10 mouse cellular contexts compared by ENCODE assay signal in genomic region chr12:69634761-69635160, GRCm38 (mm10). TPM values are rescaled to one million over a fixed set of nuclear protein-coding genes. Genes with fewer than 3 reads are reported as not detected.
DNase-seq lines count a peak whose midpoint lies in the region; ATAC-seq and TF ChIP-seq lines count a peak whose summit lies in the region.
"Had no signal": no experiment of that assay in that cellular context is flagged by ENCODE, and none has a peak within 500 bp of the region (broad histone marks: within the 10 kb centered on the region; RNA-seq: fewer than 3 reads in every experiment).

No protein-coding gene starts in this region.

- DNase-seq in adrenal gland, postnatal 14 days, result peak; percentile 25
- DNase-seq in adrenal gland, postnatal 4 days (ENCODE audit: low spot score in 2 of 2), result no peak
- DNase-seq in liver, embryonic 14.5 days (ENCODE audit: low read depth in 3 of 3, low spot score in 3 of 3), result peak in 1 of 3 experiments; percentile 9
- no peak for DNase-seq in liver, embryonic 11.5 days (ENCODE audit: low spot score)
- no peak for DNase-seq in lung, adult 2 months
- DNase-seq in thymus, postnatal 10 days (ENCODE audit: low spot score in 2 of 2), result peak; percentile 46 to 58
- DNase-seq in gastrocnemius, postnatal 4 days (ENCODE audit: low spot score in 2 of 2), result no peak

- no peaks in the 10 kb centered on the region for H3K27me3 ChIP-seq in liver, embryonic 14.5 days (ENCODE audit: control insufficient read depth, insufficient read depth, low read length)
- no peaks in the 10 kb centered on the region for H3K27me3 ChIP-seq in liver, embryonic 11.5 days (replicated peaks; ENCODE audit: control insufficient read depth, insufficient read depth, low read length)
- H3K27me3 ChIP-seq in forebrain, embryonic 15.5 days, result no peaks in the 10 kb centered on the region

- no peaks in the 10 kb centered on the region for H3K4me1 ChIP-seq in liver, embryonic 14.5 days (replicated peaks; ENCODE audit: control insufficient read depth in 2 of 2, insufficient read depth in 2 of 2, low read length in 1 of 2)
- no peaks in the 10 kb centered on the region for H3K4me1 ChIP-seq in liver, embryonic 11.5 days (replicated peaks; ENCODE audit: control insufficient read depth, insufficient read depth, low read length)
- no peaks in the 10 kb centered on the region for H3K4me1 ChIP-seq in lung, adult 2 months (ENCODE audit: control insufficient read depth, insufficient read depth, low read length)
- H3K4me1 ChIP-seq in forebrain, embryonic 15.5 days, result no peaks in the 10 kb centered on the region

- peak; percentile 58 for TF ChIP-seq CTCF in liver, embryonic 14.5 days (IDR thresholded peaks at IDR 0.05; ENCODE audit: low read depth)
- TF ChIP-seq CTCF in lung, adult 2 months (IDR thresholded peaks at IDR 0.05; ENCODE audit: insufficient read depth, low read length), result 0 out of 2 replicates have a peak, but pooled peaks have one; percentile 7

- ATAC-seq in liver, embryonic 14.5 days (ENCODE audit: insufficient read depth), result no peak
- no peak for ATAC-seq in liver, embryonic 11.5 days (replicated peaks; ENCODE audit: low FRiP score)
- ATAC-seq in forebrain, embryonic 15.5 days (replicated peaks), result no peak

- 62% methylated on average over 3 of the region's 3 CpGs for WGBS in liver, embryonic 14.5 days (ENCODE audit: insufficient replicate concordance)
- WGBS in liver, embryonic 11.5 days, result 79% methylated on average over 3 of the region's 3 CpGs
- WGBS in lung, adult 2 months, result 98% methylated on average over 3 of the region's 3 CpGs
- WGBS in forebrain, embryonic 15.5 days, result 87% methylated on average over 3 of the region's 3 CpGs

- peaks cover 4% of the 10 kb centered on the region for H3K36me3 ChIP-seq in liver, embryonic 14.5 days (replicated peaks; ENCODE audit: control insufficient read depth, insufficient read depth, low read depth)
- no peaks in the 10 kb centered on the region; the same call in 1 of the 2 replicates for H3K36me3 ChIP-seq in liver, embryonic 11.5 days (ENCODE audit: control insufficient read depth, insufficient read depth, low read length)
- H3K36me3 ChIP-seq in forebrain, embryonic 15.5 days, result peaks cover 14% of the 10 kb centered on the region

- H3K9ac ChIP-seq in liver, embryonic 14.5 days (replicated peaks), result no peak overlapping the region
- no peak overlapping the region for H3K9ac ChIP-seq in liver, embryonic 11.5 days (ENCODE audit: low read depth, low read length)
- no peak overlapping the region for H3K9ac ChIP-seq in forebrain, embryonic 15.5 days (replicated peaks)

- no peak overlapping the region for H3K27ac ChIP-seq in liver, embryonic 14.5 days
- H3K27ac ChIP-seq in liver, embryonic 11.5 days (ENCODE audit: low read depth, low read length), result no peak overlapping the region
- no peak overlapping the region for H3K27ac ChIP-seq in forebrain, embryonic 15.5 days (replicated peaks)
- H3K27ac ChIP-seq: macrophage had no signal

- no peaks in the 10 kb centered on the region for H3K9me3 ChIP-seq in liver, embryonic 14.5 days (ENCODE audit: control insufficient read depth, low read length)
- H3K9me3 ChIP-seq in liver, embryonic 11.5 days (ENCODE audit: control insufficient read depth, low read length), result no peaks in the 10 kb centered on the region
- no peaks in the 10 kb centered on the region for H3K9me3 ChIP-seq in forebrain, embryonic 15.5 days

- no peak for TF ChIP-seq EP300 in liver, embryonic 14.5 days (IDR thresholded peaks at IDR 0.05; ENCODE audit: low read depth)

- no peak for TF ChIP-seq POLR2A in lung, adult 2 months (IDR thresholded peaks at IDR 0.05; ENCODE audit: borderline replicate concordance, extremely low read depth, low read depth, low read length)

- no peak overlapping the region for H3K4me3 ChIP-seq in liver, embryonic 14.5 days (ENCODE audit: insufficient read depth in 1 of 2, low read depth in 2 of 2, low read length in 2 of 2)
- no peak overlapping the region for H3K4me3 ChIP-seq in liver, embryonic 11.5 days (ENCODE audit: low read depth, low read length)
- H3K4me3 ChIP-seq in lung, adult 2 months (replicated peaks; ENCODE audit: extremely low read depth, low read depth, low read length), result no peak overlapping the region
- no peak overlapping the region for H3K4me3 ChIP-seq in forebrain, embryonic 15.5 days
- H3K4me3 ChIP-seq: erythroblast, embryonic 14.5 days had no signal

- no peak overlapping the region for H3K4me2 ChIP-seq in liver, embryonic 14.5 days (ENCODE audit: low read depth)
- no peak overlapping the region for H3K4me2 ChIP-seq in liver, embryonic 11.5 days
- no peak overlapping the region for H3K4me2 ChIP-seq in forebrain, embryonic 15.5 days (replicated peaks)

RNA-seq across cellular contexts. Expression of gene Sos2, which starts 46.9 kb away (rescaled TPM):
- total RNA-seq in adrenal gland, postnatal 14 days (2021), result 35.8 and 36.9 TPM in 2 replicates
- total RNA-seq in adrenal gland, postnatal 4 days (2021), result 10 to 100 TPM; 41.9 to 45.5 TPM
- polyA plus RNA-seq in liver, embryonic 14.5 days (2012; rRNA removed), result 6.9 and 7.6 TPM in 2 replicates
- 3.6 and 3.7 TPM in 2 replicates for polyA plus RNA-seq in liver, embryonic 14.5 days (2014; fragmentation: Nextera tagmentation; extraction: Ambion mirVana)
- polyA plus RNA-seq in liver, embryonic 11.5 days (2014; fragmentation: Nextera tagmentation; extraction: Ambion mirVana), result 7.6 and 9.2 TPM in 2 replicates
- 17.6 and 25.1 TPM in 2 replicates for polyA plus RNA-seq in lung, adult 2 months (2012; rRNA removed)
- 10.3 and 11.2 TPM in 2 replicates for polyA plus RNA-seq in forebrain, embryonic 15.5 days (2015; fragmentation: Nextera tagmentation; extraction: Ambion mirVana)
- 10 to 100 TPM; 37.5 to 42.9 TPM for total RNA-seq in gastrocnemius, postnatal 4 days (2021)

RNA-seq across cellular contexts. Expression of gene Vcpkmt, which starts 51.9 kb away (rescaled TPM):
- 8.9 and 12.5 TPM in 2 replicates for total RNA-seq in adrenal gland, postnatal 14 days (2021)
- total RNA-seq in adrenal gland, postnatal 4 days (2021), result 10 to 100 TPM; 12.4 to 14.2 TPM
- polyA plus RNA-seq in liver, embryonic 14.5 days (2012; rRNA removed), result 3.9 and 7.4 TPM in 2 replicates
- polyA plus RNA-seq in liver, embryonic 14.5 days (2014; fragmentation: Nextera tagmentation; extraction: Ambion mirVana), result 12.4 and 13.8 TPM in 2 replicates
- 32.5 and 32.6 TPM in 2 replicates for polyA plus RNA-seq in liver, embryonic 11.5 days (2014; fragmentation: Nextera tagmentation; extraction: Ambion mirVana)
- polyA plus RNA-seq in lung, adult 2 months (2012; rRNA removed), result 7.3 and 11.3 TPM in 2 replicates
- polyA plus RNA-seq in forebrain, embryonic 15.5 days (2015; fragmentation: Nextera tagmentation; extraction: Ambion mirVana), result 30.7 and 32.1 TPM in 2 replicates
- total RNA-seq in gastrocnemius, postnatal 4 days (2021), result 1 to 10 TPM; 4.9 to 7.2 TPM

Comparison
In these comparisons a context has a peak if more than half of its experiments do, and no peak if none do; other contexts are left out.
1. DNase-seq: peak in adrenal gland, postnatal 14 days (single experiment) and thymus, postnatal 10 days (2 of 2); none in adrenal gland, postnatal 4 days (0 of 2), liver, embryonic 11.5 days (single experiment), lung, adult 2 months (single experiment) and gastrocnemius, postnatal 4 days (0 of 2).